ENCODE assay signal across 22 mouse cellular contexts in genomic region chr10:115309191-115309590, GRCm38 (mm10).
"Had no signal": no experiment of that assay in that cellular context is flagged by ENCODE, and none has a peak within 500 bp of the region (broad histone marks: within the 10 kb centered on the region; RNA-seq: fewer than 3 reads in every experiment).

No protein-coding gene starts in this region.

- H3K4me2 ChIP-seq: limb, embryonic 13.5 days; liver, embryonic 12.5 days; liver, embryonic 15.5 days; lung, embryonic 15.5 days; neural tube, embryonic 12.5 days; neural tube, embryonic 15.5 days had no signal

- H3K4me3 ChIP-seq: layer of hippocampus, adult 2 months; limb, embryonic 10.5 days; limb, embryonic 13.5 days; liver, embryonic 12.5 days; liver, embryonic 15.5 days; lung, embryonic 15.5 days; megakaryocyte, embryonic 14.5 days; midbrain, embryonic 10.5 days; neural tube, embryonic 12.5 days; neural tube, embryonic 15.5 days had no signal

- H3K36me3 ChIP-seq: liver, embryonic 12.5 days; liver, embryonic 15.5 days; lung, embryonic 15.5 days; neural tube, embryonic 15.5 days had no signal

- H3K27me3 ChIP-seq: limb, embryonic 13.5 days; liver, embryonic 12.5 days; liver, embryonic 15.5 days; lung, embryonic 15.5 days; megakaryocyte, embryonic 14.5 days; neural tube, embryonic 12.5 days; neural tube, embryonic 15.5 days had no signal

- ATAC-seq: liver, embryonic 12.5 days had no signal

- H3K9me3 ChIP-seq: limb, embryonic 10.5 days; limb, embryonic 13.5 days; liver, embryonic 12.5 days; liver, embryonic 15.5 days; lung, embryonic 15.5 days; megakaryocyte, embryonic 14.5 days; midbrain, embryonic 10.5 days; neural tube, embryonic 12.5 days; neural tube, embryonic 15.5 days had no signal

- DNase-seq: kidney, postnatal 25 days; layer of hippocampus, adult 9-11 months; liver; lung, adult 18-20 months; lung, postnatal 10 days; lung, postnatal 36 days; midbrain, embryonic 14.5 days; right cerebral cortex, adult 18-20 months; right cerebral cortex, postnatal 14 days; right cerebral cortex, postnatal 4 days; thymus, postnatal 25 days had no signal

- H3K9ac ChIP-seq: limb, embryonic 13.5 days; liver, embryonic 12.5 days; liver, embryonic 15.5 days; lung, embryonic 15.5 days; neural tube, embryonic 12.5 days; neural tube, embryonic 15.5 days had no signal

- H3K27ac ChIP-seq: layer of hippocampus, adult 2 months; limb, embryonic 10.5 days; limb, embryonic 13.5 days; liver, embryonic 12.5 days; liver, embryonic 15.5 days; lung, embryonic 15.5 days; midbrain, embryonic 10.5 days; neural tube, embryonic 12.5 days; neural tube, embryonic 15.5 days; stomach, postnatal 0 days had no signal
